Mouse (Mus musculus) mouse trophoblast stem cell (cell line): ENCODE measurements at regions not wholly inside any gene's neighbourhood (a gene's known extent, or its start where the extent isn't known, plus 50 kb on each side); places are given as distances from the start of the nearest gene placed in this dataset.

Experiments used
- in situ Hi-C, 2 experiments: fragments of 300-500 bp; cut with MseI, MboI; formaldehyde crosslinking; loops; 2 replicates in 1 of 2; 3 replicates in 1 of 2; pipeline ENCODE4 v1.15.1; 2025

DNA sequence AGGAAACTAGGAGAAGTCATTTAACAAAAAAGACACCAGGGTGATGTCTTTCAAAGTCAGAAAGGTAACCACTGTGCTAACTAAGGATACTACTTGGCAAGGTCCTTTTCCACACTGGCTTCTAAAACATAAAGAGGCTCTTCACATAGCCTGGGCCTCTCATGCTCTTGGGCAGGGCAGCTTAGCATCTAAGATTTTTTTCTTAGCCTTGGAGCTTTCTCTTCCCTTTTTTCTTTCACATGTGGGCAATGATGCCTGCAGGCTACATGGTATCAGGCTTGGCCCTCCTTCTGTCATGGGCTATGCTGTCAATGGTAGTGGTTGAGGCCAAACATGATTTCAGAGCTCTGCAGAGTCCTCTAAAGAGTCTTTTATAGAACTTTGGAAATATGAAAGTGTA lies 60.6 kb downstream of the Serpinb6d start:
- in situ Hi-C loops = no loop called here

DNA sequence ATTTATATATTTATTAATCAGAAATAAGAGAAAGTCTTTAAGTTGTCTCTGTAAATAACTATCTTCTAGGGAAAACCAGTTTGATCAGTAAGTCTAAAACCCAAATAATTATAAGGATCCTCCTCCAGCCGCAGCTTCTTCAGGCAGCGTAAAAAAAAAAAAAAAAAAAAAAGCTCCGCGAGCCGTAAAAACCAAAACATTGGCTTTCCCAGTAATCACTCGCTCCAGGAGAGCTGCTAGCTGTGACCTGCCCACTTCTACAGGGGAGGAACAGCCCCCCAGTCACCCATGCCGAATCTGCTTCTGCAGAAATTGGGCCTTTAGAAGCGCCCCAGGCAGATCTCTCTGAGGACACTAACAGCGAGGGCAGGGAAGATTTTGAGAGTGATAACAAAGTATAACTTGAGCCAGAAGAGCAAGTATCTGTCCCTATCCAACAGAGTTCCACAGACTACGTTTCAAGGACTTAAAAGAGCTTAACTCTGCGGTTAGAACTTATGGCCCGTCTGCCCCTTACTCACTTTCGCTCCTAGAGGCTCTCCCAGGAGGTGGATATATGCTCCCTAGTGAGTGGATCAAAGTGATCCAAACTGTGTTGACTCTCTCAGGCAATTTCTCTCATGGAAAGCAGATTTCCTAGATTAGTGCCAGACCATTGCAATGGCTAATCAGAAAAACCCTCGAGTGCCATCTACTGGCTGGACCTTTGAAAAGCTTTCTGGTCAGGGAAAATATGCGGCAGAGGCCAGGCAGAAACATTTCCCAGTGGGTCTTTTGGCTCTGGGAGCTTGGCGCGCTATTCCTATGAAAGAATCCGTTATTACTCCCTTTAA lies 80.7 kb downstream of the Serpinb6e start:
- in situ Hi-C loops = loop anchor here (10.0 to 25.0 kb wide), 2 partner anchors 198 to 200 kb away; no protein-coding TSS in a partner anchor

DNA sequence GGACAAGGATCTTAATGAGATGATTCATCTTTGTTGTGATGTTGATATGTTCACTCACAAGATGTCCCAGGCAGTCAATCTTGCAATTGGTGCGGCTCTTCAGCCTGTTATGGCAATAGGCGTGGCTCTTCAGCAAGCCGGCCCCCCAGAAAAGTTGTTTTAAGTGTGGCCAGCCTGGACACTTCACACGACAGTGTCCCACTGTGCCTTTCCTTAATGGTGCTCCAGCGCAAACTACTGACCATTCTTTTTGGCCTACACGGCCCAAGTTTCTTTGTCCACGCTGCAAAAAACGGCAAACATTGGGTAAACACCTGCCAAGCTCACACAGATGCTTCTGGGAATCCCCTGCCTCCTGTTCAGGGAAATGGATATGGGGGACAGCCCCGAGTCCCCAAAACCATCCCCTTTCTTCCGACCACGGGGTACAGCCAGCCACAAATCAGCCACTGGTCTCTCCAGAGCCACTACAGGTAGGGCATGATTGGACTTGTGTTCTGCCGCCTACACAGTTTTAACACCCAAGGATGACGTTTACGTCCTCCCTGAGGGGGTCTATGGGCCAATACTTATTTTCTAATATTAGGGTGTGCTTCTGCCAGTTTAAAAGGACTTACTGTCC lies 79.8 kb downstream of the Serpinb6e start:
- in situ Hi-C loops = loop anchor here (10.0 to 25.0 kb wide), 2 partner anchors 199 to 201 kb away; no protein-coding TSS in a partner anchor
